ENCODE assay signal across 8 mouse cellular contexts in the genomic region with DNA sequence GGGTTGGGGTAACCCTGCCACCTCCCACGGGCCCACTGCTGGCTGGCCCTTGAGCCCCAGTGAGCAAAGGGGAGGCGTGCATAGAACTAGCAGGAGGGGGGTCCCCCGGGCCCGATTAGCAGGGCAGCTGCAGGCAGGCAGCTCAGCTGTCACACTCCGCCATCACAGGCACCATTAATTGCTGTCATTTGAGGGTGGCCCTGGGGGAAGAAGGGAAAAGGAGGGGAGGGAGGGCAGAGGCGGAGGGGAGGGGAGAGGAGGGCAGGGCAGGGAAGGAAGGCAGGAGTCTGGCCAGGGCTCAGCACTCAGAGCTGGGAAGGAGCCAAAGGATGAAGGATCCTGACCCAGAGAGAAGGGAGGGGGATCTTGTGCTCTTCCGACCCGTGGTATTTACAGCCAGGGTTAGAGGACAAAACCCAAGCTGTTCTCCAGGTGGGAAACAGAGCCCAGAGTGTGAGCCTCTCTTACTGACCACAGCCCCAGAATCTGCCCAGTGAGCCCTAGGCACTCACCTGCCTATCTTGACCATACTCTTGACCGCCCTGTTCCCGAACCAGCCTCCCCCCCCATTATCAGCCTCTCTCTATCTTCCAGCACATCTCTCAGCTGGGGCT. TPM values are rescaled to one million over a fixed set of nuclear protein-coding genes. Genes with fewer than 3 reads are reported as not detected.
DNase-seq lines count a peak whose midpoint lies in the region; ATAC-seq and TF ChIP-seq lines count a peak whose summit lies in the region.

No protein-coding gene starts in this region.

- H3K4me3 ChIP-seq in left cerebral cortex, adult 2 months: no peak overlapping the region
- H3K4me3 ChIP-seq in forebrain, embryonic 13.5 days: no peak overlapping the region
- H3K4me3 ChIP-seq in neural tube, embryonic 11.5 days (ENCODE audit: low read depth, low read length): no peak overlapping the region

- peak; percentile 61 for ATAC-seq in forebrain, embryonic 13.5 days
- peak; percentile 49 for ATAC-seq in neural tube, embryonic 11.5 days (ENCODE audit: insufficient read depth, low FRiP score, low TSS enrichment)

- 13% methylated on average over 10 of the region's 10 CpGs for WGBS in forebrain, embryonic 13.5 days
- WGBS in neural tube, embryonic 11.5 days: 9% methylated on average over 10 of the region's 10 CpGs

- no peak for TF ChIP-seq CTCF in left cerebral cortex, adult 2 months (IDR thresholded peaks at IDR 0.05)

- H3K9ac ChIP-seq in forebrain, embryonic 13.5 days: peak overlapping the region; percentile 58
- peak overlapping the region; percentile 27 for H3K9ac ChIP-seq in neural tube, embryonic 11.5 days (ENCODE audit: low read length)

- H3K36me3 ChIP-seq in forebrain, embryonic 13.5 days (ENCODE audit: poor library complexity, severe bottlenecking): no peaks in the 10 kb centered on the region
- H3K36me3 ChIP-seq in neural tube, embryonic 11.5 days (ENCODE audit: control insufficient read depth, insufficient read depth, low read length): no peaks in the 10 kb centered on the region

- no peaks in the 10 kb centered on the region for H3K9me3 ChIP-seq in forebrain, embryonic 13.5 days (replicated peaks)
- no peaks in the 10 kb centered on the region for H3K9me3 ChIP-seq in neural tube, embryonic 11.5 days (ENCODE audit: control insufficient read depth, low read length)

- H3K27ac ChIP-seq in left cerebral cortex, adult 2 months: 0 out of 2 replicates have a peak overlapping the region, but pooled peaks have one; percentile 15
- peak overlapping the region; percentile 98 for H3K27ac ChIP-seq in forebrain, embryonic 13.5 days
- H3K27ac ChIP-seq in neural tube, embryonic 11.5 days (ENCODE audit: low read depth, low read length): peak overlapping the region; percentile 98

- peaks cover 99% of the 10 kb centered on the region for H3K4me1 ChIP-seq in forebrain, embryonic 13.5 days
- peaks cover 72% of the 10 kb centered on the region for H3K4me1 ChIP-seq in neural tube, embryonic 11.5 days (ENCODE audit: control insufficient read depth, insufficient read depth, low read length)

- intact Hi-C loops in left cerebral cortex, adult 2 months (cut with DNase I): no loop called here
- intact Hi-C loops in left cerebral cortex, postnatal 36 days (cut with DNase I): no loop called here

- DNase-seq in left cerebral cortex, adult 2 months (ENCODE audit: extremely low spot score in 1 of 2, low spot score in 2 of 2): no peak
- DNase-seq in left cerebral cortex, postnatal 36 days (ENCODE audit: low spot score in 2 of 2): no peak
- DNase-seq in kidney, postnatal 10 days: peak; percentile 79
- DNase-seq in neural tube, embryonic 11.5 days (ENCODE audit: low spot score): peak; percentile 86
- no peak for DNase-seq in thymus, postnatal 36 days
- DNase-seq in T-cell, adult 2 months (ENCODE audit: low spot score): no peak
- DNase-seq in frontal cortex, postnatal 10 days (ENCODE audit: low spot score in 2 of 2): no peak

- H3K4me2 ChIP-seq in forebrain, embryonic 13.5 days: peak overlapping the region; percentile 43
- peak overlapping the region; percentile 37 for H3K4me2 ChIP-seq in neural tube, embryonic 11.5 days (ENCODE audit: low read depth)

- H3K27me3 ChIP-seq in forebrain, embryonic 13.5 days: no peaks in the 10 kb centered on the region
- H3K27me3 ChIP-seq in neural tube, embryonic 11.5 days (ENCODE audit: control insufficient read depth, insufficient read depth, low read length): no peaks in the 10 kb centered on the region

RNA-seq across cellular contexts. Expression of a gene that starts 28.0 kb away (rescaled TPM):
- total RNA-seq in left cerebral cortex, adult 2 months (2021): 100 to 1,000 TPM; 228 to 270 TPM
- total RNA-seq in left cerebral cortex, postnatal 36 days (2021): 100 to 1,000 TPM; 167 to 240 TPM
- polyA plus RNA-seq in forebrain, embryonic 13.5 days (2015; fragmentation: Nextera tagmentation; extraction: Ambion mirVana): 25.6 and 27.3 TPM in 2 replicates
- 23.6 and 24.3 TPM in 2 replicates for polyA plus RNA-seq in neural tube, embryonic 11.5 days (2014; fragmentation: Nextera tagmentation; extraction: Ambion mirVana)

Comparison
In these comparisons a context has a peak if more than half of its experiments do, and no peak if none do; other contexts are left out.
1. DNase-seq: peak in kidney, postnatal 10 days (single experiment) and neural tube, embryonic 11.5 days (single experiment); none in left cerebral cortex, adult 2 months (0 of 2), left cerebral cortex, postnatal 36 days (0 of 2), thymus, postnatal 36 days (0 of 2), T-cell, adult 2 months (single experiment) and frontal cortex, postnatal 10 days (0 of 2).
2. H3K27ac ChIP-seq: peak in every context shown above with its lines; median percentile 98 in forebrain, embryonic 13.5 days; 98 in neural tube, embryonic 11.5 days; 15 in left cerebral cortex, adult 2 months.